Mouse (Mus musculus): ENCODE data around the gene Fgd3.

GRCm38 (mm10) chr13:49218651-49219050 is 101.5 kb downstream of the Fgd3 start:
- TF ChIP-seq CTCF (IDR thresholded peaks at IDR 0.05): no peak
- TF ChIP-seq EP300 (IDR thresholded peaks at IDR 0.05): no peak

Data from lung, postnatal 0 days (tissue).